Mouse (Mus musculus) liver, embryonic 14.5 days (tissue): ENCODE results near the gene Galntl6.

Experiments used
- CTCF ChIP-seq: IDR thresholded peaks from 2 replicates; pipeline ENCODE4 v1.5.1; 2016; ENCODE audit warnings: antibody characterized with exemption, low read depth, control low read depth
- EP300 ChIP-seq: IDR thresholded peaks from 2 replicates; pipeline ENCODE4 v1.6.1; 2016; ENCODE audit warnings: antibody characterized with exemption, low read depth

DNA sequence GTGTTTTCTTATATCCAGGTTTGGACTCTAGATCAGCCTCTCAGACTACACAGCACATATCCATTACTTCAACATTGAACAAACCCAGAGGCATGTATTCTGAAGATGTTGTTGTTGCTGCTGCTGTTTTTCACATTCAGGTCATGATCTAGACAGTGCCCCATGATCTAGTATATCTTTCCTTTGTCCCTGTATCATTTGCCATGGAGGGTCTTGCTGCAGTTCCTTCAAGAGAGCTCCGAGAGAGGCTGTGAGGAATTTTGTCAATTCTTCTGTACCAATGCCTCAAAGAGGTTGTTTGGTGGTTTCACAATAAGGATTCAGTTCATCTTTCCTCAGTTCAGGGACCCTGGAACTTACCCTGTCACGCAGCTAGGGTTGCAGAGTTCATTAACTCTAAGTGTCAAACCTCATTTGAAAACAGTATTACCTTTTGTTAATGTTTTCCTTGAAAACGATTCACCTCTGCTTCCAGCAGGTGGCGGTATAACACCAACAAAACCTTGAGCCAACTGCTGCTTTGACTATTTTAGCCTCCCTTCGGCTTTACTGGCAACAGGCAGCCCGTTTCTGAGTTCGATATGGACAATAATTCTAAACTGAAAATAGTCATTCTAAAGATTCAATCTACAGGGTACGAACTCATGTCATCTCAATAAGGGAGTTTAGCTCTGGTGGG is 973.1 kb downstream of the Galntl6 start:
- TF ChIP-seq CTCF (peak; percentile 66), EP300 (no peak)
